Mouse (Mus musculus): Measurements from ENCODE around the gene Pds5b. TPM values are rescaled to one million over a fixed set of nuclear protein-coding genes. Genes with fewer than 3 reads are reported as not detected.
A peak's percentile ranks its signal among the peaks of the same experiment; 100 is the strongest.
"Not testable (repeated sequence)": the region's sequence is repeated elsewhere in the genome, so short reads cannot be mapped to it uniquely, and the experiment has no call there.

Gene Pds5b
- polyA plus RNA-seq, 1 experiment, result 63.4 TPM

DNA sequence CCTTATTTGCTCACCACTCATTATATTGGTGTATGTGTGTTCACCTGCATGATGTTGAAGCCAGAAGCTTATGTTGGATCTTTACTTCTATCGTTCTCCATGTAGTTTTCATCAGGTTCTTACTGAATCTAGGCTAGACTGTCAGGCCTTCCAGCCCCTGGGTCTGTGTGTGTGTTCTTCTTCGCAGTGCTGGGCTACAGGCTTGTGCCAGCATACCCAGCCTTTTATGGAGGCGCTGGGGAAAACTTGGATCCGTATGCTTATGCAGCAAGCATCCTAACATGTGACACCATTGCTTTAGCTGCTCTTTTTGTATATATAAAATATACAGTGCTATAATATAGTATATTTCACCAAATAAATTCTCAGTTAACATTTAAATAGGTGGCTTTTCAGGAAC lies 38.0 kb downstream of the Pds5b start:
- Histone ChIP-seq H3K36me3 (ENCODE audit: control insufficient read depth, insufficient read depth, low read length, poor library complexity, severe bottlenecking) (no peaks in the 10 kb centered on the region), H3K27me3 (ENCODE audit: control insufficient read depth, insufficient read depth, low read length, poor library complexity, severe bottlenecking) (no peaks in the 10 kb centered on the region), H3K9me3 (replicated peaks; ENCODE audit: control insufficient read depth, insufficient read depth, low read length, poor library complexity, severe bottlenecking) (no peaks in the 10 kb centered on the region), H3K4me1 (ENCODE audit: control insufficient read depth, insufficient read depth, low read length) (peaks cover 2% of the 10 kb centered on the region), H3K4me3 (ENCODE audit: low read depth, low read length) (no peak overlapping the region), H3K9ac (ENCODE audit: low read depth, poor library complexity, severe bottlenecking) (no peak overlapping the region), H3K27ac (ENCODE audit: insufficient read depth, low read length) (no peak overlapping the region)
- no peak for TF ChIP-seq POLR2A (IDR thresholded peaks at IDR 0.05; ENCODE audit: insufficient read depth, low read length)

DNA sequence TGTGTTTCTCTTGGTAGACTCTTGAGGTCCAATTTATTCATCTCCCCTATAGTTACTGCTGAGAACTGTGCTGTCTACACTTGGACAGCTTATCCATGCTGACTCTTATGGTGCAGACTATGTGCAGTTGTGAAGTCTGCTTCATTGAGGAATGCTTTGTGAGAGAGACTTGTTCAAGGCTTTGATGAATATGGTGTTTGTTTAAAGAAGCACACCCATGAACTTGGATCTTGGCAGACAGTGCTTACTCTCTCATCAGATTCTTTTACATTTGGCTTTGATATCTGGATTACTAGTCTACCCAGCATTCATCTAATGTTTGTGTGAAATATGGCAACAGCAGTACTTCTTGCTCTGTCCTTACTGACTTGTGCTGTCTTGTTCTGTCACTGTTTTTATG lies 39.9 kb downstream of the Pds5b start:
- no peak overlapping the region for H3K27ac ChIP-seq (ENCODE audit: insufficient read depth, low read length)
- no peaks in the 10 kb centered on the region for H3K27me3 ChIP-seq (ENCODE audit: control insufficient read depth, insufficient read depth, low read length, poor library complexity, severe bottlenecking)
- peaks cover 2% of the 10 kb centered on the region for H3K4me1 ChIP-seq (ENCODE audit: control insufficient read depth, insufficient read depth, low read length)
- no peaks in the 10 kb centered on the region for H3K9me3 ChIP-seq (replicated peaks; ENCODE audit: control insufficient read depth, insufficient read depth, low read length, poor library complexity, severe bottlenecking)
- H3K36me3 ChIP-seq (ENCODE audit: control insufficient read depth, insufficient read depth, low read length, poor library complexity, severe bottlenecking), result no peaks in the 10 kb centered on the region
- TF ChIP-seq POLR2A (IDR thresholded peaks at IDR 0.05; ENCODE audit: insufficient read depth, low read length), result no peak
- no peak for TF ChIP-seq EP300 (IDR thresholded peaks at IDR 0.05; ENCODE audit: insufficient read depth, low read depth, low read length)
- TF ChIP-seq CTCF (IDR thresholded peaks at IDR 0.05; ENCODE audit: low read depth, low read length), result no peak
- H3K9ac ChIP-seq (ENCODE audit: low read depth, poor library complexity, severe bottlenecking), result no peak overlapping the region
- H3K4me3 ChIP-seq (ENCODE audit: low read depth, low read length), result no peak overlapping the region

DNA sequence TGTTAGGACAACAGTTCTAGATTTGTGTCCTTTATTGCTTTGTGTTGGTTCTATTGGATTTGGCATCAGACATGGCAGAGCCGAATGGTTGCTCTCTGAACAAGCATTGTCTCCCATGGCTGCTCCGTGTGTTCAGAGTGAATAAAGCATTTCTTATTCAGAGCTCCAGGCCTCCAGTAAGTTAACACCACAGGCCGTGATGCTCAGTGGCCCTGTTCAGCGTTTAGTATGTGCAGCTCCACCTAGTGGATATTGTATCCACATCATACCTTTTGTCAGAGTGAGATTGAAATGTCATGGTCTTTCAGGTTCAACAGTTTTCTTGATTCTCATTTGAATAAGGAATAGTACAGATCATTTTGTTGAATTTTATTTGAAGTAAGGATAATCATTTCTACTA lies 44.2 kb downstream of the Pds5b start:
- H3K36me3 ChIP-seq (ENCODE audit: control insufficient read depth, insufficient read depth, low read length, poor library complexity, severe bottlenecking), result peaks cover 2% of the 10 kb centered on the region; the same call in 1 of the 2 replicates
- no peaks in the 10 kb centered on the region for H3K4me1 ChIP-seq (ENCODE audit: control insufficient read depth, insufficient read depth, low read length)
- H3K9me3 ChIP-seq (replicated peaks; ENCODE audit: control insufficient read depth, insufficient read depth, low read length, poor library complexity, severe bottlenecking), result no peaks in the 10 kb centered on the region
- H3K9ac ChIP-seq (ENCODE audit: low read depth, poor library complexity, severe bottlenecking), result no peak overlapping the region
- no peaks in the 10 kb centered on the region for H3K27me3 ChIP-seq (ENCODE audit: control insufficient read depth, insufficient read depth, low read length, poor library complexity, severe bottlenecking)
- no peak overlapping the region for H3K27ac ChIP-seq (ENCODE audit: insufficient read depth, low read length)
- TF ChIP-seq EP300 (IDR thresholded peaks at IDR 0.05; ENCODE audit: insufficient read depth, low read depth, low read length) (no peak), CTCF (IDR thresholded peaks at IDR 0.05; ENCODE audit: low read depth, low read length) (peak; percentile 45), POLR2A (IDR thresholded peaks at IDR 0.05; ENCODE audit: insufficient read depth, low read length) (no peak)
- no peak overlapping the region for H3K4me3 ChIP-seq (ENCODE audit: low read depth, low read length)

DNA sequence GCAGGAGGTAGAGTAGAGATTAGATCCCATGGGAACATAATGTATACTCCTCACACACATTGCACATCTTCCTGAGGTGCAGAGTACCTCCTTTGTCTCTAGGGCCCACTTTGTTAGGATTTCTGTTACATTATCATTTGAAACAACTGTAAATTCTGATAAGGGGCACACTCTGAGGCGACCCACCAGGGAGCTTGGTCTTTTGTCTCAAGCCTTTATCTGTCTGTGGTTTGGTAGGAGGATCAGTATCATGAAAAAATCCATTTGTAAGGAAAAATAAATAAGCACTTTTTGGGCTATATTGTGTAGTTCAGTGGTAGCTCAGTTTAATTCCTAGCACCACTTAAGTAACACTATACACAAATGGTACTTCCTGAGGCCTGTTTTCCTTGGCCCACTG lies 51.1 kb downstream of the Pds5b start:
- TF ChIP-seq EP300 (IDR thresholded peaks at IDR 0.05; ENCODE audit: insufficient read depth, low read depth, low read length), result no peak
- TF ChIP-seq CTCF (IDR thresholded peaks at IDR 0.05; ENCODE audit: low read depth, low read length), result no peak
- no peak for TF ChIP-seq POLR2A (IDR thresholded peaks at IDR 0.05; ENCODE audit: insufficient read depth, low read length)
- Histone ChIP-seq H3K4me1 (ENCODE audit: control insufficient read depth, insufficient read depth, low read length) (no peaks in the 10 kb centered on the region), H3K36me3 (ENCODE audit: control insufficient read depth, insufficient read depth, low read length, poor library complexity, severe bottlenecking) (peaks cover 2% of the 10 kb centered on the region), H3K27me3 (ENCODE audit: control insufficient read depth, insufficient read depth, low read length, poor library complexity, severe bottlenecking) (no peaks in the 10 kb centered on the region), H3K9me3 (replicated peaks; ENCODE audit: control insufficient read depth, insufficient read depth, low read length, poor library complexity, severe bottlenecking) (no peaks in the 10 kb centered on the region), H3K27ac (ENCODE audit: insufficient read depth, low read length) (no peak overlapping the region), H3K4me3 (ENCODE audit: low read depth, low read length) (no peak overlapping the region), H3K9ac (ENCODE audit: low read depth, poor library complexity, severe bottlenecking) (no peak overlapping the region)

DNA sequence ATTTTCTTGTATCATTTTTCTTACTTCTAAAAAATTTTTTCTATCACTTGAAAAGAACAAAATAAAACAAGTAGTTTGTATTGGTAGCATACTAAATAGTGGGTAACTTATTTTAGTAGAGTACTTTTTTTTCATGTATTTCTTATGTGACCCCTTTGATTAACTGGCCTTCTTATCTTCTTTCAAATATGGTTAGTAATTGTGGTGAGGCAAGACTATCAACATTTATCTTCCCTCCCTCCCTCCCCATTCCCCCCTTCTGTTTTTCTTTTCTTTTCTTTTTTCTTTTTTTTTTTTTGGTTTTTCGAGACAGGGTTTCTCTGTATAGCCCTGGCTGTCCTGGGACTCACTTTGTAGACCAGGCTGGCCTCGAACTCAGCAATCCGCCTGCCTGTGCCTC lies 63.5 kb downstream of the Pds5b start:
- not testable (repeated sequence) for H3K4me3 ChIP-seq (ENCODE audit: low read depth, low read length); H3K4me1 ChIP-seq (ENCODE audit: control insufficient read depth, insufficient read depth, low read length); H3K36me3 ChIP-seq (ENCODE audit: control insufficient read depth, insufficient read depth, low read length, poor library complexity, severe bottlenecking); H3K27me3 ChIP-seq (ENCODE audit: control insufficient read depth, insufficient read depth, low read length, poor library complexity, severe bottlenecking); H3K9ac ChIP-seq (ENCODE audit: low read depth, poor library complexity, severe bottlenecking); H3K27ac ChIP-seq (ENCODE audit: insufficient read depth, low read length)
- H3K9me3 ChIP-seq (replicated peaks; ENCODE audit: control insufficient read depth, insufficient read depth, low read length, poor library complexity, severe bottlenecking), result peaks cover 14% of the 10 kb centered on the region

DNA sequence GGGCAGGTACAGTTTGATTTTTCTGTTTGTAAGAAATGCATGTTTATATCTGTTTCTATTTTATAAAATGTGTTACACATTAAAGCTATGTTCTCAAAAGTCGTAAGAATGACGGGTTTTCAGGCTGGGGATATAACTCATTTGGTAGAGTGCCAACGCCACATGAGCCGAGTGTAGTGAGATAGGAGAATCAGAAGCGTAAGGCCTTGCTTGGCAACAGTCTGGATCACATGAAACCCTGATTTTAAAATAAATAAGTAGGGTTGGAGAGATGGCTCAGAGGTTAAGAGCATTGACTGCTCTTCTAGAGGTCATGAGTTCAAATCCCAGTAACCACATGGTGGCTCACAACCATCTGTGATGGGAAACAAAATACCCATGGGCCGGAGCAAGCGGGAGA lies 65.8 kb downstream of the Pds5b start:
- Histone ChIP-seq H3K36me3 (ENCODE audit: control insufficient read depth, insufficient read depth, low read length, poor library complexity, severe bottlenecking) (peaks cover 5% of the 10 kb centered on the region; the same call in 1 of the 2 replicates), H3K9ac (ENCODE audit: low read depth, poor library complexity, severe bottlenecking) (no peak overlapping the region), H3K27ac (ENCODE audit: insufficient read depth, low read length) (no peak overlapping the region), H3K27me3 (ENCODE audit: control insufficient read depth, insufficient read depth, low read length, poor library complexity, severe bottlenecking) (no peaks in the 10 kb centered on the region), H3K4me1 (ENCODE audit: control insufficient read depth, insufficient read depth, low read length) (peaks cover 2% of the 10 kb centered on the region), H3K4me3 (ENCODE audit: low read depth, low read length) (no peak overlapping the region), H3K9me3 (replicated peaks; ENCODE audit: control insufficient read depth, insufficient read depth, low read length, poor library complexity, severe bottlenecking) (peaks cover 7% of the 10 kb centered on the region)
- TF ChIP-seq CTCF (IDR thresholded peaks at IDR 0.05; ENCODE audit: low read depth, low read length) (no peak), EP300 (IDR thresholded peaks at IDR 0.05; ENCODE audit: insufficient read depth, low read depth, low read length) (no peak), POLR2A (IDR thresholded peaks at IDR 0.05; ENCODE audit: insufficient read depth, low read length) (no peak)

Data from ES-Bruce4 (cell line).